Mouse (Mus musculus): ENCODE data around the gene Usp4. TPM values are rescaled to one million over a fixed set of nuclear protein-coding genes. Genes with fewer than 3 reads are reported as not detected.
A peak's percentile ranks its signal among the peaks of the same experiment; 100 is the strongest.

Usp4 gene
- polyA plus RNA-seq, 1 experiment from 2014 or later: 107 TPM

DNA sequence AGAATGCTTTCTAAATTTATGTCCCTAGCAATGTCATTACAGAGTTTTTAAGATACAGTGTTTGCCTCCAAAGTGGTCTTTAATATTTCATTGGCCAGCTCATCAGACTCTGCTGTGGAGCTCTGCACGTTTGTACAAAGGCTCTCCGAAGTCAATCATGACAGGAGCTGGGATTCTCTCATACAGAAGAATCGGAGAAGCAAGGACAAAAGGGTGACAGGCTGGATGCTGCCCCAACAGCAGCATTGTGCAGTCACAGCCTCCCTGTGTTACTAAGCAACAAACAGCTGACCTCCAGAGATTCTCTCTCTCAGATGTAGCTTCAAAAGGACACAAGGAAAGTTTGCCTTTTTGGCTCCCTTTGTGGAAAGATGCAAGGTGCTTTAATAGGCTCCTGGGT lies 88.5 kb downstream of the Usp4 start, which contains the start of gene BC048562:
Gene BC048562, plus strand, starts transcription at position 301 of the 400 bp plus-strand sequence.
- peaks cover 18% of the 10 kb centered on the region for H3K4me1 ChIP-seq
- H3K27me3 ChIP-seq: no peaks in the 10 kb centered on the region
- H3K9ac ChIP-seq: no peak within 1 kb of the TSS
- H3K4me3 ChIP-seq: no peak within 1 kb of the TSS
- no peak for ATAC-seq (ENCODE audit: borderline replicate concordance, extremely low read depth, low FRiP score, low TSS enrichment)
- H3K36me3 ChIP-seq: no peaks in the 10 kb centered on the region
- H3K4me2 ChIP-seq: no peak within 1 kb of the TSS
- 64% methylated on average over 3 of the region's 3 CpGs for WGBS
- H3K9me3 ChIP-seq: no peaks in the 10 kb centered on the region
- no peak within 1 kb of the TSS for H3K27ac ChIP-seq

DNA sequence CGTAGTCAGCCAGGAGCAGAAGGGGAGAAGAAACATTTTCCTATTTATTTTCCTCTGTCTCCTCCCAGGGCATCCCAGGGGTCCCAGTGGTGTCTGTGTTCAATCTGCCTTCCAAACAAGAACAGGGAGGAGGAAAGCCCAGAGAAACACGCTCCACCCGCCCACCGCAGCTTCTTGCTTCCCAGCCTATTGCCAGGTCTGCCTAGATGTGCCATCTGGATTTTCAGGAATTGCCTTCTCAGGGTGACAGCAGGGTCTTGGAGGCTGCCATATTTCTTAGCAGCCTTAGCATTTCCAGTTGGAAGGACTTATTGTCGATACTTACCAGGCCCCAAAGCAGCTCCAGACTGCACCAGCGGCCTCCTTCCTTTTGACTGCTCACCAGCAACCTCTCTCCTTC lies 91.5 kb downstream of the Usp4 start:
- H3K4me1 ChIP-seq: peaks cover 25% of the 10 kb centered on the region
- 83% methylated on average over 6 of the region's 6 CpGs for WGBS

DNA sequence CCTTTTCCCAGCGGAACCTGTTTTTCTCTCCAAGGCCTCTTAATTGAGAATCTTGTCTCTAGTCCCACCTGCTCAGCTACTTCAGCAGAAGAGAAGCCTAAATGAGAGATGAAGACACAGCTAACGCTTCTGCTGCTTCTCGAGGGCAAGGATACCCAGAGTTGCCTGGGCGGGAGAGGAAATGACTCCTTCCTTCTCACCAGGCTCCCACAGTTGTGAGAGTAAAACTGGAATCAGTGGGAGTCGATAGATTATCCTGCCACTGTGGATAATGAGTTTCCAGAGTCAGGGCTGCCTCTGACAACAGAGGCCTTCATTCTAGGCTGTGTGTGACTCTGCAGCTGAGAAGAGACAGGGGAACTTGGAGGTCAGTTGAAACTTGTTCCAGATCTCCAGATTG lies 92.8 kb downstream of the Usp4 start:
- Histone ChIP-seq H3K4me2 (no peak overlapping the region), H3K9ac (no peak overlapping the region), H3K9me3 (no peaks in the 10 kb centered on the region), H3K4me3 (no peak overlapping the region), H3K4me1 (peaks cover 26% of the 10 kb centered on the region), H3K36me3 (no peaks in the 10 kb centered on the region), H3K27ac (peak overlapping the region; percentile 17; the same call in 1 of the 2 replicates), H3K27me3 (no peaks in the 10 kb centered on the region)
- ATAC-seq (ENCODE audit: borderline replicate concordance, extremely low read depth, low FRiP score, low TSS enrichment): no peak
- 58% methylated on average over 5 of the region's 5 CpGs for WGBS

More for the DNA sequence above, 91.5 kb downstream of the Usp4 start:
- H3K9ac ChIP-seq: no peak overlapping the region
- no peak overlapping the region for H3K27ac ChIP-seq
- no peaks in the 10 kb centered on the region for H3K9me3 ChIP-seq
- no peak overlapping the region for H3K4me2 ChIP-seq
- ATAC-seq (ENCODE audit: borderline replicate concordance, extremely low read depth, low FRiP score, low TSS enrichment): no peak
- no peak overlapping the region for H3K4me3 ChIP-seq
- H3K27me3 ChIP-seq: no peaks in the 10 kb centered on the region
- no peaks in the 10 kb centered on the region for H3K36me3 ChIP-seq

DNA sequence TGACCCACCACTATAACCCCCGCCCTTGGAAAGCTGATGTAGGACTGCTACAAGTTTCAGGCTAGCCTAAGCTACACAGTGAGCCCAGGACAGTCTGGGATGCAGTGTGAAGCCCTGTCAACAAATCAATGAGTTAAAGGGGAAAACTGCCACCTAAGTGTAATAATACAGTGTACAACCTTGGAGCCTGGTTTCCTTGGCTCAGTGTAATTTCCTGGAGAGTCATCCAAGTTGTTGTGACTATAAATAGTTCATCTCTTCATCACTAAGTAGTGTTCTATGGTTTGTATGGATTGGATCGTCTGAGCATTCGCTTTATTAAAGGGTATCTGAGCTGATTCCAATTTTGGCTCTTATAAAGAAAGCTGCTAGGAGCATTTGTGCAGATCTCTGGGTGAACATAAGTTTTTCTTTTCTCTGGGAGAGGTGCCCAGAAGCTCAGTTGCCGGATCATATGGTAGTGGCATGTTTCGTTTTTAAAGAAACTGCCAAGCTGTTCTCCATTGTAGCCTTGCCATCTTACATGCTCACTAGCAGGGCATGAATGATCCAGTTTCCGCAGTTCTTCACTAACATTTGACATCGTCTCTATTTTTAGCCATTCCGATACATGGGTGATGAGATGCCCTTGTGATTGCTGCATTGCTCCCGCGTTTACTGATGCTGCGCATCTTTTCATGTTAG lies 93.7 kb downstream of the Usp4 start:
- Histone ChIP-seq H3K27me3 (no peaks in the 10 kb centered on the region), H3K4me2 (no peak overlapping the region), H3K9me3 (no peaks in the 10 kb centered on the region), H3K4me3 (no peak overlapping the region), H3K4me1 (peaks cover 26% of the 10 kb centered on the region), H3K27ac (no peak overlapping the region), H3K36me3 (no peaks in the 10 kb centered on the region), H3K9ac (no peak overlapping the region)
- ATAC-seq (ENCODE audit: borderline replicate concordance, extremely low read depth, low FRiP score, low TSS enrichment): peak; percentile 17; the same call in 1 of the 2 replicates
- 80% methylated on average over 11 of the region's 11 CpGs for WGBS

Other genes with a start within 250 kb of the Usp4 start
- 0.19 and 0.34 TPM in 2 replicates for gene Bsn, start 157.5 kb upstream of the Usp4 start, polyA plus RNA-seq (2015; fragmentation: Nextera tagmentation; extraction: Ambion mirVana)
- gene Dag1, start 83.9 kb upstream of the Usp4 start, polyA plus RNA-seq (2015; fragmentation: Nextera tagmentation; extraction: Ambion mirVana): 100 and 110 TPM in 2 replicates
- 32.5 and 37.2 TPM in 2 replicates for gene Nicn1, start 57.4 kb upstream of the Usp4 start, polyA plus RNA-seq (2015; fragmentation: Nextera tagmentation; extraction: Ambion mirVana)
- gene Amt, start 51.0 kb upstream of the Usp4 start, polyA plus RNA-seq (2015; fragmentation: Nextera tagmentation; extraction: Ambion mirVana): 19.7 and 20.5 TPM in 2 replicates
- 484 and 512 TPM in 2 replicates for gene Rhoa, start 41.7 kb upstream of the Usp4 start, polyA plus RNA-seq (2015; fragmentation: Nextera tagmentation; extraction: Ambion mirVana)
- gene Tcta, start 41.7 kb upstream of the Usp4 start, polyA plus RNA-seq (2015; fragmentation: Nextera tagmentation; extraction: Ambion mirVana): 29.6 and 35.5 TPM in 2 replicates
- gene Gpx1, start 8.9 kb upstream of the Usp4 start, polyA plus RNA-seq (2015; fragmentation: Nextera tagmentation; extraction: Ambion mirVana): 654 and 708 TPM in 2 replicates
- 0.39 and 0.40 TPM in 2 replicates for gene 1700102P08Rik, start 45.0 kb downstream of the Usp4 start, polyA plus RNA-seq (2015; fragmentation: Nextera tagmentation; extraction: Ambion mirVana)
- gene Ccdc36, start 80.6 kb downstream of the Usp4 start, polyA plus RNA-seq (2015; fragmentation: Nextera tagmentation; extraction: Ambion mirVana): 2.4 and 2.6 TPM in 2 replicates
- not detected in 2 replicates for gene BC048562, start 88.6 kb downstream of the Usp4 start, polyA plus RNA-seq (2015; fragmentation: Nextera tagmentation; extraction: Ambion mirVana)
- 56.6 and 60.4 TPM in 2 replicates for gene Ccdc71, start 112.7 kb downstream of the Usp4 start, polyA plus RNA-seq (2015; fragmentation: Nextera tagmentation; extraction: Ambion mirVana)
- 67.2 and 75.3 TPM in 2 replicates for gene Klhdc8b, start 113.7 kb downstream of the Usp4 start, polyA plus RNA-seq (2015; fragmentation: Nextera tagmentation; extraction: Ambion mirVana)
- 66.9 and 74.4 TPM in 2 replicates for gene Lamb2, start 131.9 kb downstream of the Usp4 start, polyA plus RNA-seq (2015; fragmentation: Nextera tagmentation; extraction: Ambion mirVana)
- 61.9 and 68.5 TPM in 2 replicates for gene Usp19, start 142.7 kb downstream of the Usp4 start, polyA plus RNA-seq (2015; fragmentation: Nextera tagmentation; extraction: Ambion mirVana)
- gene Qars, start 159.9 kb downstream of the Usp4 start, polyA plus RNA-seq (2015; fragmentation: Nextera tagmentation; extraction: Ambion mirVana): 89.4 and 108 TPM in 2 replicates
- gene Qrich1, start 169.0 kb downstream of the Usp4 start, polyA plus RNA-seq (2015; fragmentation: Nextera tagmentation; extraction: Ambion mirVana): 115 and 120 TPM in 2 replicates
- gene Impdh2, start 212.4 kb downstream of the Usp4 start, polyA plus RNA-seq (2015; fragmentation: Nextera tagmentation; extraction: Ambion mirVana): 178 TPM in 2 replicates
- gene Ndufaf3, start 219.6 kb downstream of the Usp4 start, polyA plus RNA-seq (2015; fragmentation: Nextera tagmentation; extraction: Ambion mirVana): 49.2 and 49.4 TPM in 2 replicates
- 139 and 150 TPM in 2 replicates for gene Dalrd3, start 222.0 kb downstream of the Usp4 start, polyA plus RNA-seq (2015; fragmentation: Nextera tagmentation; extraction: Ambion mirVana)
- 131 and 134 TPM in 2 replicates for gene Wdr6, start 230.9 kb downstream of the Usp4 start, polyA plus RNA-seq (2015; fragmentation: Nextera tagmentation; extraction: Ambion mirVana)
- 7.7 and 7.9 TPM in 2 replicates for gene P4htm, start 249.8 kb downstream of the Usp4 start, polyA plus RNA-seq (2015; fragmentation: Nextera tagmentation; extraction: Ambion mirVana)

All from lung, embryonic 15.5 days (tissue).